Mouse (Mus musculus): ENCODE results near the gene Ncoa3. TPM values are rescaled to one million over a fixed set of nuclear protein-coding genes. Genes with fewer than 3 reads are reported as not detected.
"Not testable (repeated sequence)": the region's sequence is repeated elsewhere in the genome, so short reads cannot be mapped to it uniquely, and the experiment has no call there.

Gene Ncoa3
- total RNA-seq (2015) (16.2 and 17.7 TPM in 2 replicates), total RNA-seq (2017) (12.0 and 18.2 TPM in 2 replicates)

GRCm38 (mm10) chr2:165992270-165993172, at the start of gene Ncoa3:
TSS of gene Ncoa3 (plus strand) at chr2:165992636.
- peak; percentile 95 for ATAC-seq (replicated peaks; ENCODE audit: poor library complexity)

GRCm38 (mm10) chr2:165943113-165943512, 49.3 kb upstream of the Ncoa3 start:
- ATAC-seq (replicated peaks; ENCODE audit: poor library complexity): no peak

- ATAC-seq (replicated peaks; ENCODE audit: poor library complexity): peak; percentile 81
Measured at GRCm38 (mm10) chr2:165944576-165945351, 47.7 kb upstream of the Ncoa3 start.

- peak; percentile 21; the same call in 1 of the 2 replicates for ATAC-seq (replicated peaks; ENCODE audit: poor library complexity)
Measured at GRCm38 (mm10) chr2:165946046-165946564, 46.3 kb upstream of the Ncoa3 start.

GRCm38 (mm10) chr2:165948007-165948406, 44.4 kb upstream of the Ncoa3 start:
- ATAC-seq (replicated peaks; ENCODE audit: poor library complexity): 0 out of 2 replicates have a peak, but pooled peaks have one; percentile 2

- not testable (repeated sequence) for ATAC-seq (replicated peaks; ENCODE audit: poor library complexity)
Measured at GRCm38 (mm10) chr2:165948785-165949184, 43.7 kb upstream of the Ncoa3 start.

- ATAC-seq (replicated peaks; ENCODE audit: poor library complexity): peak; percentile 56
Measured at GRCm38 (mm10) chr2:165949719-165950118, 42.7 kb upstream of the Ncoa3 start.

DNA sequence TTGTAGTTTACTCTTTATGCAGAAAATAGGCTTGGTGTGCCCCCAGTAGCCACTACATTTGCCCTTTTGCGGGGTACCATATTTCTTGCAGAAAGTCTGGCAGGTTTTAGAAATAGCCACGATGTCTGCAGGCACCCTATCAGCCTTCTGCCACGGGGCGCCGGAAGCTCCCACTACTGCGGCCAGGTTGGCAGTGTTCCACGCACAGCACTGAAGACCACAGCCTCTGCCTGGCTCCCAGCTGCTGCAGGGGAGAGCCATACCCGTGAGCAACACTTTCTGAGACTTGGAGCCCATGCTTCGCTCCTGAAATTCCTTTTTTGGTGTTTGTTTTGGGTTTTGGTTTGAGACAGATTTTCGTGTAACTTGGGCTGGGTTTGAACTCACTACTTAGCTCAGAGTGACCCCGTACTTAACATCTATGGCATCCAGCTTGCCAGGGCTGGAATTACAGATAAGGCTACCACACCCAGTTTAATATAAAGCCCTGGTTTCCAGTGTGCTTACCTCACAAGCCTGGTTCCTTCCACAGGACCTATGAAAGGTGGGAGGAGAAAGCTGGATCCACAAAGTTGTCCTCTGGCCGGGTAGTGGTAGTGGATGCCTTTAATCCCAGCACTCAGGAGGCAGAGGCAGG, 40.9 kb upstream of the Ncoa3 start:
- ATAC-seq (replicated peaks; ENCODE audit: poor library complexity): peak; percentile 47

DNA sequence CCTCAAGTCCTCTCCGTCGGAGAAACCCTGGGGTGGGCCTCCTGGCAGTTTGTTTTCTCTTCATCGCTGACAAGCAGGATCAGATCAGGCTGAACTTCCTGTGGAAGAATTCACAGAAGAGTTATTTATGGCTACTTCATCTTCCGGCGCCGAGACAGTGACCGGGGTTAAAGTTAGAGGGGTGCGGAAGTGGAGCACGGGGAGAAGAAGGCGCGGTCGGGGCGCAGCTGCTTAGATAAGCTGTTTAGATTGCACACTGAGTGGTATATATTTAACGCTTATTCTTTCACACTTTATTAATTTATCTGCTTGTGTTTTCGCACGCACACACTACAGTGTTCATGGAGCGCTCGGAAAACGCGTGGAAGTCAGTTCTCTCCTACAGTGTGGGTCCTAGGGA, 37.6 kb upstream of the Ncoa3 start:
- ATAC-seq (replicated peaks; ENCODE audit: poor library complexity): peak; percentile 76

GRCm38 (mm10) chr2:165955386-165955785, 37.0 kb upstream of the Ncoa3 start:
- no peak for ATAC-seq (replicated peaks; ENCODE audit: poor library complexity)

GRCm38 (mm10) chr2:165956096-165956740, 36.2 kb upstream of the Ncoa3 start:
- ATAC-seq (replicated peaks; ENCODE audit: poor library complexity): no peak

DNA sequence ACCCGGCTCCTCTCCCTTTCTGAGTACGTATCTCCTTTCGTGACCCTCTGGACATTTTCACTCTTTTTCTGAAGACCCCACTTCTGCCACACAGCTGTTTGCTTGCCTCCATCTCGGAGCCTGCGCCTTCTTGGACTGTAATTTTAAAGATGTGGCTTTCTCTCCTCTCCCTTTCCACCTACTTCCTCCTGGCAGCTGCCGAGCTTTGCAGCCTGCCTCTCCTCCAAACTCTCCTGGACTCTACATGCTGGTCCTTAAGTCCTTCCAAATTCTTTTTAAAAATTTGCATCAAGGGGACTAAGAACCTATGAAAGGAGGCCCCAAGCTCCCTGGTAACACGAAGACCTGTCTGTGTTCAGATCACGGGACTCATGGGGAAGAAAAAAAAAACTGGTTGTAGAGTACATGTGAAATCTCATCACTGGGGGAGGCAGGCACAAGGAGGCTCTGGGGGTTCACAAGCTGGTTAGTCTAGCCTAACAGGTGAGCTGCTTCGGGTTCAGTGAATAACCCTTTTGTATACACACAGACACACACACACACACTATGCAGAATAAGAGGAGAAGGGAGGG, 35.1 kb upstream of the Ncoa3 start:
- no peak for ATAC-seq (replicated peaks; ENCODE audit: poor library complexity)

GRCm38 (mm10) chr2:165958556-165958955, 33.9 kb upstream of the Ncoa3 start:
- ATAC-seq (replicated peaks; ENCODE audit: poor library complexity): no peak

DNA sequence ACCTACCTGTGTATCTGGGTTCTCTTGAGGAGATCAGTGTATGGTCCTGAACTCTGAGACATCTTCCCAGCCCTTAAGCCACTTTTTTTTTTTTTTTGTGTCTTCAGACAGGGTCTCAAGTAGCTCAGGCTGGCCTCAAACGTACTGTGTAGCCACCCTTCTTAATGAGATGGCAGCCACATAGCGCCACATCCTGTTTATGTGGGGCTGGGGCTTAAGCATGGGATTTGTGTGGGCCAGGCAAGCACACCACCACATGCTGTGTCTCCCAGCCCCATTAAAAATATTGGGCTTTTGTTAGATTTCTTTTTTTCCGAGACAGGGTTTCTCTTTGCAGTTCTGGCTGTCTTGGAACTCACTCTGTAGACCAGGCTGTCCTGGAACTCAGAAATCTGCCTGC, 31.7 kb upstream of the Ncoa3 start:
- no peak for ATAC-seq (replicated peaks; ENCODE audit: poor library complexity)

DNA sequence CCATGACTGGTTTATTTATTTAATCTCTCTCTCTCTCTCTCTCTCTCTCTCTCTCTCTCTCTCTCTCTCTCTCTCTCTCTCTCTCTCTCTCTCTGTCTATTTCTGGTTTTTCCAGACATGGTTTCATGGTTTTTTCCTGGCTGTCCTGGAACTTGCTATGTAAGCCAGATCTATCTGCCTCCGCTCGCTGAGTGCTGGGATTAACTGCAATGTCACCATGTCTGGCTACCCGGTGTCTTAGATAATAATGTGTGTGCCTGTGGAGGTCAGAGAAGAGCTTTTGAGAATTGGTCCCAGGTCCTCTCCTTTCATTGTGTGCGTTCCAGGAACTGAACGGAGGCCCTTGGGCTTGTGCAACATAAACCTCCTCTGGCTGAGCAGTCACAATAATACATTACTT, 29.6 kb upstream of the Ncoa3 start:
- ATAC-seq (replicated peaks; ENCODE audit: poor library complexity): 0 out of 2 replicates have a peak, but pooled peaks have one; percentile 31

GRCm38 (mm10) chr2:165964121-165964520, 28.3 kb upstream of the Ncoa3 start:
- ATAC-seq (replicated peaks; ENCODE audit: poor library complexity): no peak

DNA sequence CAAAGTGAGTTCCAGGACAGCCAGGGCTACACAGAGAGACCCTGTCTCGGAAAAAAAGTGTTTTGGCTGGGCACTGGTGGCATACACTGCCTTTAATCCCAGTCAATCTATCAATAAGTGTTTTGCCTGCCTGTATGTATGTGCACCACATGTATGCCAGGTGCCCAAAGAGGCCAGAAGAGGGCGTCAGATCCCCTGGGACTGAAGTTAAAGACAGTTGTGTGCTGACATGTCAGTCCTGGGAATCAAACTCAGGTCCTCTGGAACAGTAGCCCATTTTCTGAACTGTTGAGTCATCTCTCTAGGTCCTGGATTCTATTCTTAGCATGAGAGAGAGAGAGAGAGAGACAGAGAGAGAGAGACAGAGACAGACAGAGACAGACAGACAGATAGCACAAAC, 25.4 kb upstream of the Ncoa3 start:
- no peak for ATAC-seq (replicated peaks; ENCODE audit: poor library complexity)

GRCm38 (mm10) chr2:165967823-165968555, 24.4 kb upstream of the Ncoa3 start:
- peak; percentile 85 for ATAC-seq (replicated peaks; ENCODE audit: poor library complexity)

DNA sequence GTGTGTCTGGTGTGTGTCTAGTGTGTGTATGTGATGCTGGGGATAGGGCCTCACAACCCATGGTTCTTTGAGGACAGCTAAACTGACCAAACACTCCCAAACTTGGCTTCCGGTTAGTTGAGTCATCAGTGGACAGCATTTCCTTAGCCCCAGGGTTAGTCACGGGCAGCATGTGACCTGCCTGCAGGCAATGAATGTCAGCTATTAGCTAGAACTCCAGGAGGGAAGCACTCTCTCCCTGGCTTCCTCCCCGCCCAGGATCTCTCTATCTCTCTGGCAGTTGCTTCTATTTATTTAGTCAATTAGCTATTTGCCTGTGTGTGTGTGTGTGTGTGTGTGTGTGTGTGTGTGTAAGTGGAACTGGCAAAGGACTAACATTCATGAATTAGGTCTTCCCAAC, 23.6 kb upstream of the Ncoa3 start:
- ATAC-seq (replicated peaks; ENCODE audit: poor library complexity): peak; percentile 45
